Mouse (Mus musculus): ENCODE results near the gene Ube2a.

DNA sequence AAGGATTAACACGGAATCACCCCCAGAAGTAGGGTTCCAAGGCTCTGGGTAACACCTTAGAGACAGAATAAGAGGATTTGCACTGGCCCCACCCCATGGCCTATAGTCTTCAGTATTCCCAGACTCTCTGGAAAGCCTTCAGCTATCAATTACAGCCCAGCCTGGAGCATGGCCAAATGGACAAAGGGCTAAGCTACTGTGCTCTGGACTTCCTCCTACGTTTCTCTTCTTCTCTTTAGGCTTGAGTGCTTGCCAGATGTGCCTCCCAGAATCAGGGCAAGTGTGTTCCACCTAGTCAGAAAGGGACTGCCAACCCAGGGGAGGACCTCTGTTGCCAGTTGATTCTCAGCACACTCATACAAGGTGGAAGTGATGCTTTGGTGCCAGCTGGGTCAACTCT, 48.7 kb upstream of the Ube2a start:
- no peak for TF ChIP-seq CTCF (IDR thresholded peaks at IDR 0.05; ENCODE audit: extremely low read depth, insufficient read depth, low read length)
- no peak for TF ChIP-seq POLR2A (IDR thresholded peaks at IDR 0.05; ENCODE audit: extremely low read depth, insufficient read depth, low read length)
